Mouse (Mus musculus): ENCODE measurements around the gene Akap6.

- TF ChIP-seq CTCF (IDR thresholded peaks at IDR 0.05; ENCODE audit: low read depth) (no peak), EP300 (IDR thresholded peaks at IDR 0.05; ENCODE audit: low read depth) (no peak)
Observed at GRCm38 (mm10) chr12:53060903-53061302, 361.7 kb downstream of the Akap6 start.
